Mouse (Mus musculus): ENCODE data around the gene Nudt15. TPM values are rescaled to one million over a fixed set of nuclear protein-coding genes. Genes with fewer than 3 reads are reported as not detected.

Gene Nudt15
- polyA plus RNA-seq, 1 experiment, result 2.2 TPM

DNA sequence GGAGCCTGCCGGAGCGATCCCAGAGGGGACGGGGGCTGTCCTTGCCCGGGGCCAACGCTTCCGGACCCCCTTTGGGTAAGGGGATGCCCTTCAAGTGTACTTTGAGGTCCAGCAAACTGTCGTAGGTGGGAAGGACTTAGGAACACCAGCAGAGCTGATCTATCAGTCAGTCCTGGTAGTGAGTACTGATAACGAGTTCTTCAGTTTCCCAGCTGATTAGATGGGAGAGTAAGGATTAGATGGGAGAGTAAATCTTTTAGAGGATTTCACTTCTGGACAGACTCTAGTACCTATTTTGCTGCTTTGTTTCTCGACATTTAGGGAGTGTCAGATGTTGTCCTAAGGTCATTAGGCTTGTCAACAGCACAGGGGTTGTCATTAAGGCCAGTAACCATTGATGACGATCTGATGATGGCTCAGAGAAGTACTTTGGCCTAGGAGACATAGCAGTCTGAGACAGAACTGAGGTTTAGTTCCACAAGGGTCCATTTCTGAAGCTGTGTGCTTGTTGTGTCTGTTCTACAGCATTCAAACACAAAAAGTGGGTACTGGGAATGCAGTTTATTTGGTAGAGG, 5.2 kb upstream of the Nudt15 start:
- Histone ChIP-seq H3K4me3 (ENCODE audit: insufficient read depth, poor library complexity, severe bottlenecking) (peak overlapping the region; percentile 56), H3K36me3 (ENCODE audit: control insufficient read depth, insufficient read depth) (peaks cover 12% of the 10 kb centered on the region), H3ac (ENCODE audit: control insufficient read depth, insufficient read length, low read depth) (peak overlapping the region; percentile 86), H3K79me3 (ENCODE audit: low read depth) (peaks cover 25% of the 10 kb centered on the region), H3K79me2 (ENCODE audit: control insufficient read depth, insufficient read depth) (peaks cover 49% of the 10 kb centered on the region), H3K27me3 (ENCODE audit: control insufficient read depth, insufficient read depth, insufficient read length) (no peaks in the 10 kb centered on the region)
- TF ChIP-seq MYOG (IDR thresholded peaks at IDR 0.05; ENCODE audit: control insufficient read depth, extremely low read depth, insufficient read length) (no peak), USF1 (IDR thresholded peaks at IDR 0.05; ENCODE audit: low read depth) (no peak), CTCF (IDR thresholded peaks at IDR 0.05; ENCODE audit: control insufficient read depth, insufficient read depth, insufficient read length) (no peak), MYOD1 (IDR thresholded peaks at IDR 0.05; ENCODE audit: control insufficient read depth, insufficient read length, low read depth) (no peak), FOSL1 (IDR thresholded peaks at IDR 0.05; ENCODE audit: insufficient read depth, low read length, poor library complexity, severe bottlenecking) (no peak), CEBPB (IDR thresholded peaks at IDR 0.05; ENCODE audit: low read depth) (no peak), MAX (IDR thresholded peaks at IDR 0.05) (no peak)

DNA sequence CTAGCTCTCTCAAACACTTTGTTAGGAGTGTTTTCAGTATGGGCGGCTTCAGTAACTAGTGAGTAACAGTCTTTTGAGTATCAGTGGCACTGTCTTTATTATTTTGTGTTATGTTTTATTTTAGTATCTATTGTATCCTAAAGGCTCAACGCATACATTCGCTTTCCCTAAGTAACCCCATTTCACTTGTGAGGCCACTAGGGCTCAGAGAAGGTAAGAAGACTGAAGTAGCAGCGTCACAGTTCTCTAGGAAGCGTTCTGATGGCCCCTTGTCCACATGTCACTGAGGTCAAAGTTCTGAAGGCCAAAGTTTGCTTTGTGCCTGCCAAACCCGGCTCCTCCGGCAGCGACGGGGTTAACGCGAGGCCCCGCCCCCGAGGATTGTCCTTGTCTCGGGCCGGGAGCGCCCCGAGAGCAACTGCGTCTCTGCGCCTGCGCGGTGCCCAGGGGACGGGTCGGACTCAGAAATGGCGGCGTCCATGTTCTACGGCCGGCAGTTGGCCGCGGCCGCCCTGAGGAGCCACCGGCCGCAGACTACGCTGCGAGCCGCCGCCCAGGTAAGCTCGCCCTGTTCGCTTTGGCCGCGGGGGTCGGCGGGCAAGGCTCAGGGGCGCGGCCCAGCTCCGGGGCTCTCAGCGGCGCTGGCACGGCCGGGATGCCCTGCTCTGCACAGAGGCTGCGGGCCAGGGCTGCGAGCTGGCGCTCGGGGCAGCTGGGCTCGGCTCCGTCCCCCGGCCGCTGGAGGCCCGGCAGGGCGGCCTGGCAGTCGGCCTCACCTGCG, 4.5 kb upstream of the Nudt15 start:
- TF ChIP-seq CTCF (IDR thresholded peaks at IDR 0.05; ENCODE audit: control insufficient read depth, insufficient read depth, insufficient read length) (no peak), MYOG (IDR thresholded peaks at IDR 0.05; ENCODE audit: control insufficient read depth, extremely low read depth, insufficient read length) (no peak), FOSL1 (IDR thresholded peaks at IDR 0.05; ENCODE audit: insufficient read depth, low read length, poor library complexity, severe bottlenecking) (no peak), MYOD1 (IDR thresholded peaks at IDR 0.05; ENCODE audit: control insufficient read depth, insufficient read length, low read depth) (no peak), MAX (IDR thresholded peaks at IDR 0.05) (no peak), USF1 (IDR thresholded peaks at IDR 0.05; ENCODE audit: low read depth) (no peak), CEBPB (IDR thresholded peaks at IDR 0.05; ENCODE audit: low read depth) (no peak)
- Histone ChIP-seq H3K27me3 (ENCODE audit: control insufficient read depth, insufficient read depth, insufficient read length) (no peaks in the 10 kb centered on the region), H3K79me2 (ENCODE audit: control insufficient read depth, insufficient read depth) (peaks cover 44% of the 10 kb centered on the region), H3K36me3 (ENCODE audit: control insufficient read depth, insufficient read depth) (peaks cover 12% of the 10 kb centered on the region), H3ac (ENCODE audit: control insufficient read depth, insufficient read length, low read depth) (peak overlapping the region; percentile 86), H3K4me3 (ENCODE audit: insufficient read depth, poor library complexity, severe bottlenecking) (peak overlapping the region; percentile 56), H3K79me3 (ENCODE audit: low read depth) (peaks cover 23% of the 10 kb centered on the region)

- TF ChIP-seq MYOG (IDR thresholded peaks at IDR 0.05; ENCODE audit: control insufficient read depth, extremely low read depth, insufficient read length), result no peak
- no peak for TF ChIP-seq FOSL1 (IDR thresholded peaks at IDR 0.05; ENCODE audit: insufficient read depth, low read length, poor library complexity, severe bottlenecking)
- TF ChIP-seq MYOD1 (IDR thresholded peaks at IDR 0.05; ENCODE audit: control insufficient read depth, insufficient read length, low read depth), result no peak
- TF ChIP-seq CEBPB (IDR thresholded peaks at IDR 0.05; ENCODE audit: low read depth), result no peak
- no peak for TF ChIP-seq MAX (IDR thresholded peaks at IDR 0.05)
- TF ChIP-seq CTCF (IDR thresholded peaks at IDR 0.05; ENCODE audit: control insufficient read depth, insufficient read depth, insufficient read length), result no peak
- TF ChIP-seq USF1 (IDR thresholded peaks at IDR 0.05; ENCODE audit: low read depth), result no peak
- H3K36me3 ChIP-seq (ENCODE audit: control insufficient read depth, insufficient read depth), result peaks cover 10% of the 10 kb centered on the region
- H3K79me3 ChIP-seq (ENCODE audit: low read depth), result peaks cover 23% of the 10 kb centered on the region
- no peak overlapping the region for H3K4me3 ChIP-seq (ENCODE audit: insufficient read depth, poor library complexity, severe bottlenecking)
- peaks cover 3% of the 10 kb centered on the region for H3K27me3 ChIP-seq (ENCODE audit: control insufficient read depth, insufficient read depth, insufficient read length)
- H3K79me2 ChIP-seq (ENCODE audit: control insufficient read depth, insufficient read depth), result peaks cover 33% of the 10 kb centered on the region
- H3ac ChIP-seq (ENCODE audit: control insufficient read depth, insufficient read length, low read depth), result no peak overlapping the region
These were observed 3.1 kb upstream of the Nudt15 start for GRCm38 (mm10) chr14:73551164-73551563.

DNA sequence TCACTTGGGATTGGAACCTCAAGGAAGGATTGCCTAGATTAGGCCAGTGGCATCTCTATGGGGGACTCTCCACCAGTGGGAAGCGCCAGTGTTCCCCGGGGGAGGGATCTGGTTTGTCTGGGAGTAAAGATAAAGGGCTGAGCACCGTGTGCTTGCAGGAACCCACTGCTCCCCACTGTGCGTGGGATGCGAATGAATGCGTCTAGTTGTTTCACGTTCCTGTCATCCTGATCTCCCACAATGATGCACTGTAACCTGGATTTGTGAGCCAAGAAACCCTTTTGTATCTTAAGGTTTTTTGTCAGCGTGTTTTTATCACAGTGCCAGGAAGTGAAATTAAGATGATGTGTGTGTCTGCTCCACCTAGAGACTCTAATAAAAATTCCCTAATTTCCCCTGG, 2.7 kb upstream of the Nudt15 start:
- Histone ChIP-seq H3K4me3 (ENCODE audit: insufficient read depth, poor library complexity, severe bottlenecking) (no peak overlapping the region), H3K27me3 (ENCODE audit: control insufficient read depth, insufficient read depth, insufficient read length) (peaks cover 3% of the 10 kb centered on the region), H3K79me2 (ENCODE audit: control insufficient read depth, insufficient read depth) (peaks cover 28% of the 10 kb centered on the region), H3K79me3 (ENCODE audit: low read depth) (peaks cover 21% of the 10 kb centered on the region), H3K36me3 (ENCODE audit: control insufficient read depth, insufficient read depth) (peaks cover 6% of the 10 kb centered on the region), H3ac (ENCODE audit: control insufficient read depth, insufficient read length, low read depth) (no peak overlapping the region)
- no peak for TF ChIP-seq MYOD1 (IDR thresholded peaks at IDR 0.05; ENCODE audit: control insufficient read depth, insufficient read length, low read depth)
- no peak for TF ChIP-seq CEBPB (IDR thresholded peaks at IDR 0.05; ENCODE audit: low read depth)
- no peak for TF ChIP-seq MAX (IDR thresholded peaks at IDR 0.05)
- no peak for TF ChIP-seq FOSL1 (IDR thresholded peaks at IDR 0.05; ENCODE audit: insufficient read depth, low read length, poor library complexity, severe bottlenecking)
- TF ChIP-seq USF1 (IDR thresholded peaks at IDR 0.05; ENCODE audit: low read depth), result no peak
- TF ChIP-seq MYOG (IDR thresholded peaks at IDR 0.05; ENCODE audit: control insufficient read depth, extremely low read depth, insufficient read length), result no peak
- TF ChIP-seq CTCF (IDR thresholded peaks at IDR 0.05; ENCODE audit: control insufficient read depth, insufficient read depth, insufficient read length), result no peak

GRCm38 (mm10) chr14:73550291-73550690, 2.2 kb upstream of the Nudt15 start:
- TF ChIP-seq CTCF (IDR thresholded peaks at IDR 0.05; ENCODE audit: control insufficient read depth, insufficient read depth, insufficient read length), result no peak
- TF ChIP-seq FOSL1 (IDR thresholded peaks at IDR 0.05; ENCODE audit: insufficient read depth, low read length, poor library complexity, severe bottlenecking), result no peak
- TF ChIP-seq MAX (IDR thresholded peaks at IDR 0.05), result no peak
- TF ChIP-seq CEBPB (IDR thresholded peaks at IDR 0.05; ENCODE audit: low read depth), result no peak
- no peak for TF ChIP-seq MYOG (IDR thresholded peaks at IDR 0.05; ENCODE audit: control insufficient read depth, extremely low read depth, insufficient read length)
- no peak for TF ChIP-seq USF1 (IDR thresholded peaks at IDR 0.05; ENCODE audit: low read depth)
- TF ChIP-seq MYOD1 (IDR thresholded peaks at IDR 0.05; ENCODE audit: control insufficient read depth, insufficient read length, low read depth), result no peak
- peaks cover 3% of the 10 kb centered on the region for H3K27me3 ChIP-seq (ENCODE audit: control insufficient read depth, insufficient read depth, insufficient read length)
- H3K79me2 ChIP-seq (ENCODE audit: control insufficient read depth, insufficient read depth), result peaks cover 24% of the 10 kb centered on the region
- H3K4me3 ChIP-seq (ENCODE audit: insufficient read depth, poor library complexity, severe bottlenecking), result no peak overlapping the region
- H3K36me3 ChIP-seq (ENCODE audit: control insufficient read depth, insufficient read depth), result peaks cover 2% of the 10 kb centered on the region
- H3ac ChIP-seq (ENCODE audit: control insufficient read depth, insufficient read length, low read depth), result no peak overlapping the region
- peaks cover 17% of the 10 kb centered on the region for H3K79me3 ChIP-seq (ENCODE audit: low read depth)
